Mouse (Mus musculus): ENCODE measurements around the gene Ago1. TPM values are rescaled to one million over a fixed set of nuclear protein-coding genes. Genes with fewer than 3 reads are reported as not detected.
A peak's percentile ranks its signal among the peaks of the same experiment; 100 is the strongest.

The Ago1 gene
- total RNA-seq, 2 experiments from 2014 or later, result 62.4 to 65.3 TPM

DNA sequence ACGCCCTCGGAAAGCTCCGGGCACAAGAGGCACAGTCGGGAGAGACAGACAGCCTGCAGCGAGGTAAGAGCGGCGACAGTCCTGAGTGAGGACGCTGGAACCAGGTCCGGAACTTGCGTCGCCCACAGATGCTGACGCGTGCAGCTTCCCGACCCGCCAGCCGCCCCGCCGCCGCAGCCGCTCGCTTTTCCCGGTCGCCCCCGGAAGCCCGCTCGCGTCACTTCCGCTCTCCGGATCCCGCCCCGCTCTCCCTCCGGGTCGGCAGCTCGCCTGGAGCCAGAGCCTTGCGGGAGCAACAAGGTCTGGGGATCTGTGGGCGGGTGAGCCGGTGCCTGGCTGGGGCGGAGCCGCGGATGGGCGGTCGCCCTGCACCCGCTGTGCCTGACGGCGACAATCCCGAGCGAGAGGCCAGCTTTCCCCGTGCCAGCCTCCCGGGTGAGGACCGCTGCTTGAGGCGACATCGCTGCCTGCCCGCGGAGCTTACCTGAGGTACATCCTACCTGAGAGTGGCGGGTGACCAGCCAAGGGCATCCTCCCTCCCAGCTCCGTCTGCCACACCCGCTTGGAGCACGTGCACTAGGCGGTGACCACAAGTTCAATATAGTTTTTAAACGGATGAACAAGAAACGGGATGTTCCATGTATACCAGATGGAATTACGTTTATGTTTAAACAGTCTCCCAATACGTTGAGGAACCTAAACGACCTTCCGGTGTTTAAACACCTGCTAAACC, 38.9 kb downstream of the Ago1 start, which contains the start of gene Ago3:
Ago3 (minus strand) TSS at position 210 of the 733 bp plus-strand sequence.
- DNase-seq (ENCODE audit: extremely low spot score in 1 of 2, low spot score in 2 of 2), result peak; percentile 88 to 96
- intact Hi-C loops (cut with DNase I), result no loop called here

DNA sequence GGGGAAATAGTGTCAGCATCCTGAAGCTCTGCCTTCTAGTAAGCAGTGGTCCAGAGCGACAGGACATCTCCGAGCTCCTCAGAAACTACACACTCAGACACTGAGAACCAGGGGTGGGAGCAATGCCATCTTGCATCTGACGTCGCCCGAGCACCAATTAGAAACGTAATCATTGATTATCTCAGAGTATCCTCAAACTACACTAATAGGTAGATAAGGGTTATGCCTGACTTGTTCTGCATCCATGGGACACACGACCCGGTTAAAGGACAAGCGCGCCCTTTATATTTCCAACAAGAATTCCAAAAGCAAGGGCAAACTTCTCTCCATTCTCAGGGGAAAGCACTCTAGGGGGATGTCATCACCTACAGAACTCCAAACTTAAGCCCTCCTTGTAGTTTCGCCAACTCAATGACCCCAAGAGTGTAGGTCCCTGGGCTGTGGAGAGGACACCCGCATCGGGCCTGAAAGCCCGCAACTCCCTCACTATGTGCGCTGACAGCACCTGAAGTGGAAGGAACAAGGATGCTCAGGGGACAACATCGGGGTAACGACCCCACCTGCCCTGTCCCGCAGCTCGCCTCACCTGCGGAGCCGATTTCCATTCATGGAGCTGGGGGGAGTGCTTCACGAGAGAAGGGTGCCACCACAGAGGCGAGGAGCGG, 39.6 kb downstream of the Ago1 start:
- intact Hi-C loops (cut with DNase I), result no loop called here
- DNase-seq (ENCODE audit: extremely low spot score in 1 of 2, low spot score in 2 of 2), result no peak

DNA sequence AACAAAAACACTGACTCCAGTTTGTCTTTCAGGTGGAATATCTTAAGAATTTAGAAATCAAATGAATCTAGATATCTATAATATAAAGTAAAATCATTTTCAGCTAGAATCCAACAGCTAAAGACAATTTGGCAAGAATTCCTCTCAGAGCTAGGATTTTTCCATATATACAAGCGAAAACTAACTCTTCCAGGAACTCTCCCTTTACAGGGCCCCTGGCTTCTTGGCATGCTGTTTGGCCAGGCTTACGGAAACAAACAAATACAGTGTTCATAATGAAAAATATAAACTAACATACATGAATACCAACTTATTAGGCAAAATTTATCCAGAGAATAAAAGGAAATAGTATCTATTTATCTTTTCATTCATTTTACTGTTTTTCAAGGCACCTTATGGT, 44.5 kb downstream of the Ago1 start:
- no peak for DNase-seq (ENCODE audit: extremely low spot score in 1 of 2, low spot score in 2 of 2)
- intact Hi-C loops (cut with DNase I), result no loop called here

DNA sequence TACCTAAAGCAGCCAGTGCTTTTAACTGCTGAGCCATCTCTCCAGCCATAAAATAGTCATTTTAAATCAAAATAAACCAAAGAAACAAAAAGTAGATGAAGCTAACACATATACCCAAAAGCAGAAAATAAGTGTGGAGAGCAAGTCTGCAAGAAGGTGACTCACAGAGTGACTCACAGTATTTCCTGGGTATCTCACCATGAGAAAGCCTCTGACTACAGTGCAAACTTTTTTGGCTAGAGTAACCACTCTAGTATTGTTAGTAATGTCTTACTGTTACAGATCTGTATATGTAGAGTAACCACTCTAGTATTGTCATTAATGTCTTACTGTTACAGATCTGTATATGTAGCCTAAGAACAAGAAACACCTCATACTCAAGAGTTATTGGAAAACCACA, 52.7 kb downstream of the Ago1 start:
- intact Hi-C loops (cut with DNase I), result no loop called here
- no peak for DNase-seq (ENCODE audit: extremely low spot score in 1 of 2, low spot score in 2 of 2)

DNA sequence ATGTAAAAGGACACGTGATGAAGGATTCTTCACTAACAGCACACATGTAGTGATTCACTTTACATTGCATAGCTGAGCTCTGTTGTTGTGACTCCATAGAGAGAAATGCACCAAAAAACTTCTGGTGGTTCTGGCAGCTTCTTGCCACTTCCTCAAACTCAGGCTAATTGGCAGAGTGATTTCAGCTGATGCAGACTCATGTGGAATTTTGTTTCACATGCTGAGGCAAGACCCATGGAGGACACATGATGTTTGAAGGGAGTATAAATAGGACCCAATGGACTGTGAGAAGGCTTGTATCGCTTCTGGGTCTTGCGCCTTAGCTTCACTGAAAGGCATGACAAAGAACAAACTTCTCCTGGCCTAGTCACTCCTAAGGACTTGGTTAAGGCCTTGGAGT, 55.9 kb downstream of the Ago1 start:
- intact Hi-C loops (cut with DNase I), result no loop called here
- no peak for DNase-seq (ENCODE audit: extremely low spot score in 1 of 2, low spot score in 2 of 2)

Other genes starting within 250 kb of the Ago1 start
- gene Map7d1, start 212.2 kb downstream of the Ago1 start, total RNA-seq (2021), result 100 to 1,000 TPM; 218 to 226 TPM
- gene Trappc3, start 206.3 kb downstream of the Ago1 start, total RNA-seq (2021), result 10 to 100 TPM; 89.7 to 99.2 TPM
- 1 to 10 TPM in 1 of 2 experiments, under 1 TPM in 1; 0.92 to 1.0 TPM for gene Col8a2, start 181.8 kb downstream of the Ago1 start, total RNA-seq (2021)
- gene Adprhl2, start 146.9 kb downstream of the Ago1 start, total RNA-seq (2021), result 10 to 100 TPM; 25.1 to 29.6 TPM
- gene Tekt2, start 142.9 kb downstream of the Ago1 start, total RNA-seq (2021), result 1 to 10 TPM; 2.2 to 2.5 TPM
- 10 to 100 TPM; 23.0 to 23.5 TPM for gene Ago3, start 39.0 kb downstream of the Ago1 start, total RNA-seq (2021)
- gene Ago4, start 64.9 kb upstream of the Ago1 start, total RNA-seq (2021), result 1 to 10 TPM; 6.2 to 6.3 TPM
- gene Clspn, start 88.4 kb upstream of the Ago1 start, total RNA-seq (2021), result 1 to 10 TPM; 1.1 to 2.5 TPM
- gene 5730409E04Rik, start 141.2 kb upstream of the Ago1 start, total RNA-seq (2021), result 10 to 100 TPM; 82.3 to 84.7 TPM
- 100 to 1,000 TPM; 126 TPM for gene Psmb2, start 209.0 kb upstream of the Ago1 start, total RNA-seq (2021)

Measured in left cerebral cortex, postnatal 10 days (tissue).